Mouse (Mus musculus): ENCODE measurements around the gene Apoc3. TPM values are rescaled to one million over a fixed set of nuclear protein-coding genes. Genes with fewer than 3 reads are reported as not detected.

Apoc3 gene
- polyA plus RNA-seq (2014; fragmentation: Illumina TruSeq; extraction: RNeasy Lipid Tissue Mini Kit (QIAGEN cat#74804); ENCODE audit: low read depth, low replicate concordance), result 4.7 TPM

DNA sequence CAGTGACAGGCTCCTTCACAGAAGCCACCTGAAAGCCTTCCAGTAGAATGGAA, at the start of gene Apoc3:
Gene Apoc3, minus strand, starts transcription at position 41 of the 53 bp plus-strand sequence.

GRCm38 (mm10) chr9:46282631-46283436, 47.4 kb upstream of the Apoc3 start, which contains the start of gene Bud13:
Bud13 (plus strand) TSS chr9:46283008.

DNA sequence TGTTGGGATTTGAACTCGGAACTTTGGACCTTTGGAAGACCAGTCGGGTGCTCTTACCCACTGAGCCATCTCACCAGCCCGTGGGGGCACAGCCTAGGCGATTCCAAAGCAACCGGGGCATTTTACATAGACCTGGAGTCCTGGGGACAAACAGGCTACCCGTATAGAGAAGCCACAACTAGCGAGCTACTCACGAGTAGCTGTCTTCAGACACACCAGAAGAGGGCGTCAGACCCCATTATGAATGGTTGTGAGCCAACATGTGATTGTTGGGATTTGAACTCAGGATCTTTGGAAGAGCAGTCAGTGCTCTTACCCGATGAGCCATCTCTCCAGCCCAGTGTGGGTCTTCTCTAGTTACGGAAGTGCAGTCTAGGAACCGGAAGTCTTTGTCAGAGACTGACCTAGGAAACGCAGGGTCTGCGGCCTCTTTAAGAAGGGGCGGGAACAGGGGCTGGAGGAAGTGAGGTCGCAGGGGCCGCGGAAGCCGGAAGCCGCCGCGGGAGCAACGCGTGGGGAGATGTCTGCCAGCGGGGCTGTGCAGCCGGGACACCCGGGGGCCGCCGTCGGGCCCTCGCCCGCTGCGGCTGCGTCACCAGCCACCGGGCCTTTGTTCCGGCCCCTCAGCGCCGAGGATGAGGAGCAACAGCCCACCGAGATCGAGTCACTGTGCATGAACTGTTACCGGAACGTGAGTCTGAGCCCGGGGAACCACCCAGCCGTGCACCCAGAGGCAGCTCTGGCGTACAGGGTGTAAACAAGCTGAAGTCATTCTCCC, 37.4 kb upstream of the Apoc3 start, which contains the start of gene Zpr1:
Gene Zpr1, plus strand, starts transcription at position 388 of the 778 bp plus-strand sequence.

DNA sequence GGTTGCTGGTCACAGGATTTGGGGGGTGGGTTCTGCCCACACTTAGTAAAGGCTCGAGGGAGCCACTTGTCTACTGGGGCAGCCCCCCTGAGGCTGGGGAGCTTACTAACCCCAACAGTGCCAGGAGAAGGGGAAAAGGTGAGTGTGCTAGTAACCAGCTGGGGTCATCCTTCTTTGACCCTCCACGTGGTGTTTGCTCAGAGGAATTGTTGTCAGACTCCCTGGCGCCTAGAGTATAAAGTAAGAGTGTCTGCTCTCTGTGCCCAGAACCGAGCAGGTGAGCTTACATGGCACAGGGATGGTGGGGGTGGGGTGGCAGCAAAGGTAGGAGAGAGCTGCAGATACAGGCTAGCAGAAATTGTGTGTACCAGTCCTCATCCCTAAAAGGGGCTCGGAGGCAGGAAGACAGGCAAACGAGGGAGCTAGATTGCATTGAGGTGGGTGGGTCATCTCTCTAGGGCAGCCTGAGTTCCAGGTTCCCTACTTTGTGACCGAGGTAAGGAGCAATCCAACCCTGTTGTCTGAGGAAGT, 33.0 kb upstream of the Apoc3 start, which contains the start of gene Apoa5:
Gene Apoa5, plus strand, starts transcription at position 291 of the 531 bp plus-strand sequence.

GRCm38 (mm10) chr9:46240526-46241153, 5.2 kb upstream of the Apoc3 start, which contains the start of gene Apoa4:
Apoa4 (plus strand) TSS chr9:46240696.

GRCm38 (mm10) chr9:46228491-46228890, 6.9 kb downstream of the Apoc3 start, which contains the start of gene Apoa1:
Apoa1 (plus strand) TSS chr9:46228580.

Other genes starting within 250 kb of the Apoc3 start
- 31.4 TPM for gene Pafah1b2, start 222.9 kb downstream of the Apoc3 start, polyA plus RNA-seq (2014; fragmentation: Illumina TruSeq; extraction: RNeasy Lipid Tissue Mini Kit (QIAGEN cat#74804); ENCODE audit: low read depth, low replicate concordance)
- gene Sik3, start 222.8 kb downstream of the Apoc3 start, polyA plus RNA-seq (2014; fragmentation: Illumina TruSeq; extraction: RNeasy Lipid Tissue Mini Kit (QIAGEN cat#74804); ENCODE audit: low read depth, low replicate concordance), result 47.0 TPM
- 4.9 TPM for gene Apoa1, start 7.1 kb downstream of the Apoc3 start, polyA plus RNA-seq (2014; fragmentation: Illumina TruSeq; extraction: RNeasy Lipid Tissue Mini Kit (QIAGEN cat#74804); ENCODE audit: low read depth, low replicate concordance)
- 2.5 TPM for gene Apoa4, start 5.1 kb upstream of the Apoc3 start, polyA plus RNA-seq (2014; fragmentation: Illumina TruSeq; extraction: RNeasy Lipid Tissue Mini Kit (QIAGEN cat#74804); ENCODE audit: low read depth, low replicate concordance)
- 0.37 TPM for gene Apoa5, start 33.0 kb upstream of the Apoc3 start, polyA plus RNA-seq (2014; fragmentation: Illumina TruSeq; extraction: RNeasy Lipid Tissue Mini Kit (QIAGEN cat#74804); ENCODE audit: low read depth, low replicate concordance)
- gene Zpr1, start 37.4 kb upstream of the Apoc3 start, polyA plus RNA-seq (2014; fragmentation: Illumina TruSeq; extraction: RNeasy Lipid Tissue Mini Kit (QIAGEN cat#74804); ENCODE audit: low read depth, low replicate concordance), result 23.6 TPM
- gene Bud13, start 47.4 kb upstream of the Apoc3 start, polyA plus RNA-seq (2014; fragmentation: Illumina TruSeq; extraction: RNeasy Lipid Tissue Mini Kit (QIAGEN cat#74804); ENCODE audit: low read depth, low replicate concordance), result 7.0 TPM
- gene 4931429L15Rik, start 84.3 kb upstream of the Apoc3 start, polyA plus RNA-seq (2014; fragmentation: Illumina TruSeq; extraction: RNeasy Lipid Tissue Mini Kit (QIAGEN cat#74804); ENCODE audit: low read depth, low replicate concordance), result not detected

Data from heart, adult 10 weeks (tissue).